Mouse (Mus musculus): ENCODE results near the gene Tagln. TPM values are rescaled to one million over a fixed set of nuclear protein-coding genes. Genes with fewer than 3 reads are reported as not detected.

Gene Tagln
- polyA plus RNA-seq, 1 experiment from 2014 or later, result 12.4 TPM

- H3K36me3 ChIP-seq (replicated peaks), result peaks cover 91% of the 10 kb centered on the region
- no peak for DNase-seq (ENCODE audit: low spot score)
- H3K9me3 ChIP-seq, result no peaks in the 10 kb centered on the region
- no peak overlapping the region for H3K27ac ChIP-seq (replicated peaks)
- H3K4me3 ChIP-seq, result no peak overlapping the region
- WGBS, result 88% methylated on average over 8 of the region's 8 CpGs
- H3K27me3 ChIP-seq (replicated peaks; ENCODE audit: low read depth, poor library complexity, severe bottlenecking), result no peaks in the 10 kb centered on the region
- no peaks in the 10 kb centered on the region for H3K4me1 ChIP-seq
Observed at GRCm38 (mm10) chr9:45943628-45944505, 8.0 kb upstream of the Tagln start.

GRCm38 (mm10) chr9:45942916-45943315, 7.1 kb upstream of the Tagln start:
- 95% methylated on average over 8 of the region's 8 CpGs for WGBS
- H3K36me3 ChIP-seq (replicated peaks), result peaks cover 91% of the 10 kb centered on the region
- H3K4me1 ChIP-seq, result no peaks in the 10 kb centered on the region
- no peak overlapping the region for H3K4me3 ChIP-seq
- no peak for DNase-seq (ENCODE audit: low spot score)
- no peaks in the 10 kb centered on the region for H3K9me3 ChIP-seq
- H3K27me3 ChIP-seq (replicated peaks; ENCODE audit: low read depth, poor library complexity, severe bottlenecking), result no peaks in the 10 kb centered on the region
- H3K27ac ChIP-seq (replicated peaks), result no peak overlapping the region

GRCm38 (mm10) chr9:45942464-45942863, 6.6 kb upstream of the Tagln start:
- Histone ChIP-seq H3K4me1 (no peaks in the 10 kb centered on the region), H3K4me3 (no peak overlapping the region), H3K9me3 (no peaks in the 10 kb centered on the region), H3K27me3 (replicated peaks; ENCODE audit: low read depth, poor library complexity, severe bottlenecking) (no peaks in the 10 kb centered on the region), H3K27ac (replicated peaks) (no peak overlapping the region), H3K36me3 (replicated peaks) (peaks cover 90% of the 10 kb centered on the region)
- WGBS, result 95% methylated on average over 16 of the region's 16 CpGs
- no peak for DNase-seq (ENCODE audit: low spot score)

GRCm38 (mm10) chr9:45941329-45941888, 5.6 kb upstream of the Tagln start:
- DNase-seq (ENCODE audit: low spot score), result peak; percentile 37
- Histone ChIP-seq H3K27me3 (replicated peaks; ENCODE audit: low read depth, poor library complexity, severe bottlenecking) (peaks cover 4% of the 10 kb centered on the region; the same call in 1 of the 2 replicates), H3K4me1 (no peaks in the 10 kb centered on the region), H3K27ac (replicated peaks) (no peak overlapping the region), H3K36me3 (replicated peaks) (peaks cover 82% of the 10 kb centered on the region), H3K4me3 (no peak overlapping the region), H3K9me3 (no peaks in the 10 kb centered on the region)
- 58% methylated on average over 18 of the region's 18 CpGs for WGBS

GRCm38 (mm10) chr9:45939794-45940193, 3.9 kb upstream of the Tagln start:
- Histone ChIP-seq H3K27me3 (replicated peaks; ENCODE audit: low read depth, poor library complexity, severe bottlenecking) (peaks cover 9% of the 10 kb centered on the region), H3K9me3 (no peaks in the 10 kb centered on the region), H3K4me3 (no peak overlapping the region), H3K36me3 (replicated peaks) (peaks cover 65% of the 10 kb centered on the region), H3K4me1 (peaks cover 11% of the 10 kb centered on the region), H3K27ac (replicated peaks) (no peak overlapping the region)
- DNase-seq (ENCODE audit: low spot score), result no peak
- WGBS, result 94% methylated on average over 6 of the region's 6 CpGs

- Histone ChIP-seq H3K4me1 (peaks cover 11% of the 10 kb centered on the region), H3K36me3 (replicated peaks) (peaks cover 58% of the 10 kb centered on the region), H3K9me3 (no peaks in the 10 kb centered on the region), H3K27me3 (replicated peaks; ENCODE audit: low read depth, poor library complexity, severe bottlenecking) (peaks cover 9% of the 10 kb centered on the region), H3K4me3 (no peak overlapping the region), H3K27ac (replicated peaks) (no peak overlapping the region)
- DNase-seq (ENCODE audit: low spot score), result no peak
- 84% methylated on average over 15 of the region's 15 CpGs for WGBS
Observed at GRCm38 (mm10) chr9:45938952-45939637, 3.2 kb upstream of the Tagln start.

GRCm38 (mm10) chr9:45938088-45938487, 2.2 kb upstream of the Tagln start:
- Histone ChIP-seq H3K36me3 (replicated peaks) (peaks cover 48% of the 10 kb centered on the region), H3K27ac (replicated peaks) (no peak overlapping the region), H3K9me3 (no peaks in the 10 kb centered on the region), H3K4me1 (peaks cover 11% of the 10 kb centered on the region), H3K4me3 (peak overlapping the region; percentile 4; the same call in 1 of the 2 replicates), H3K27me3 (replicated peaks; ENCODE audit: low read depth, poor library complexity, severe bottlenecking) (peaks cover 9% of the 10 kb centered on the region)
- WGBS, result 89% methylated on average over 8 of the region's 8 CpGs
- DNase-seq (ENCODE audit: low spot score), result no peak

GRCm38 (mm10) chr9:45936883-45937282, 1.0 kb upstream of the Tagln start:
- Histone ChIP-seq H3K4me1 (peaks cover 15% of the 10 kb centered on the region), H3K27ac (replicated peaks) (no peak overlapping the region), H3K27me3 (replicated peaks; ENCODE audit: low read depth, poor library complexity, severe bottlenecking) (peaks cover 9% of the 10 kb centered on the region), H3K36me3 (replicated peaks) (peaks cover 41% of the 10 kb centered on the region), H3K9me3 (no peaks in the 10 kb centered on the region), H3K4me3 (no peak overlapping the region)
- WGBS, result 27% methylated on average over 3 of the region's 3 CpGs
- DNase-seq (ENCODE audit: low spot score), result peak; percentile 63

GRCm38 (mm10) chr9:45932571-45933415, 3.1 kb downstream of the Tagln start:
- Histone ChIP-seq H3K4me1 (peaks cover 15% of the 10 kb centered on the region), H3K27me3 (replicated peaks; ENCODE audit: low read depth, poor library complexity, severe bottlenecking) (peaks cover 9% of the 10 kb centered on the region), H3K9me3 (no peaks in the 10 kb centered on the region), H3K27ac (replicated peaks) (no peak overlapping the region), H3K36me3 (replicated peaks) (peaks cover 46% of the 10 kb centered on the region), H3K4me3 (no peak overlapping the region)
- no peak for DNase-seq (ENCODE audit: low spot score)
- WGBS, result 79% methylated on average over 11 of the region's 11 CpGs

- 76% methylated on average over 1 of the region's 1 CpGs for WGBS
Observed at GRCm38 (mm10) chr9:45931958-45932357, 3.9 kb downstream of the Tagln start.

GRCm38 (mm10) chr9:45929285-45929684, 6.6 kb downstream of the Tagln start:
- Histone ChIP-seq H3K9me3 (no peaks in the 10 kb centered on the region), H3K4me3 (no peak overlapping the region), H3K27me3 (replicated peaks; ENCODE audit: low read depth, poor library complexity, severe bottlenecking) (no peaks in the 10 kb centered on the region), H3K27ac (replicated peaks) (no peak overlapping the region), H3K36me3 (replicated peaks) (peaks cover 67% of the 10 kb centered on the region), H3K4me1 (0 out of 2 replicates have a peak, but pooled peaks cover 4% of the 10 kb centered on the region)
- no peak for DNase-seq (ENCODE audit: low spot score)
- WGBS, result 84% methylated on average over 5 of the region's 5 CpGs

More at GRCm38 (mm10) chr9:45931958-45932357, 3.9 kb downstream of the Tagln start:
- H3K9me3 ChIP-seq, result no peaks in the 10 kb centered on the region
- no peak for DNase-seq (ENCODE audit: low spot score)
- H3K27ac ChIP-seq (replicated peaks), result no peak overlapping the region
- peaks cover 9% of the 10 kb centered on the region for H3K27me3 ChIP-seq (replicated peaks; ENCODE audit: low read depth, poor library complexity, severe bottlenecking)
- H3K36me3 ChIP-seq (replicated peaks), result peaks cover 51% of the 10 kb centered on the region
- H3K4me1 ChIP-seq, result peaks cover 15% of the 10 kb centered on the region
- H3K4me3 ChIP-seq, result no peak overlapping the region

- no peak for DNase-seq (ENCODE audit: low spot score)
- WGBS, result 70% methylated on average over 1 of the region's 1 CpGs
- Histone ChIP-seq H3K4me1 (no peaks in the 10 kb centered on the region), H3K27me3 (replicated peaks; ENCODE audit: low read depth, poor library complexity, severe bottlenecking) (no peaks in the 10 kb centered on the region), H3K4me3 (no peak overlapping the region), H3K36me3 (replicated peaks) (peaks cover 76% of the 10 kb centered on the region), H3K9me3 (no peaks in the 10 kb centered on the region), H3K27ac (replicated peaks) (no peak overlapping the region)
Observed at GRCm38 (mm10) chr9:45919895-45920294, 16.0 kb downstream of the Tagln start.

All from embryonic facial prominence, embryonic 10.5 days (tissue).